ENCODE assay signal across 14 mouse cellular contexts in the genomic region with DNA sequence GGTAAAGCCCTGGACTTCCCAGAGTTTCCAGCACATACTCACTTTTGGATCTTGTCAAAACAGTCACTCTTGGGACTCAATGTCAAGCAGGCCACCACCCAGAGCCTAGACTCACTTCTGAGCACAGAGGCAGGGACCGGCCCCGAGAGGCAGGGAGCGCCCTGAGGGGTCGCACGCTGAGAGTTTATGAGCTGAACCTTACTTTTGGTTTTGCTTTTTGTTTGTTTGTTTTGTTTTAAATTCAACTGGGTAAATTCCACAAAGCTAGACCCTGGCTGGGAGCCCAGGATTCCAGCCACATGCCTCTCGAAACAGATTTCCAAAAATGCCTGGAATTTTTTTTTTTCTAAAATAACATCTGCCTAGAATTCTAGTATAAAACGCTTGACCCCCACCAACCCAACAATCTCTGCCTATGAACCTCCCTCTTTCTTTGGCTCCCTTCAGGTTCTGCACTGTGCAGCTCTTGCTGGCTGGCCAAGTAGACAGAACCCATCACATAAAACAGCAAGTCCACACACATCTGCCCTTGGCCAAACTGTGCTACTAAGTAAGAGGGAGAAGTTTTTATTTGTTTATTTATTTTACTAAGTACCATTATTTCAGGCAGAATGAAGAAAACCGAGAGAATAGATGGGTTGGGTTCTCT. TPM values are rescaled to one million over a fixed set of nuclear protein-coding genes. Genes with fewer than 3 reads are reported as not detected.
DNase-seq lines count a peak whose midpoint lies in the region; ATAC-seq and TF ChIP-seq lines count a peak whose summit lies in the region.
"Had no signal": no experiment of that assay in that cellular context is flagged by ENCODE, and none has a peak within 500 bp of the region (broad histone marks: within the 10 kb centered on the region; RNA-seq: fewer than 3 reads in every experiment).

No protein-coding gene starts in this region.

- H3K36me3 ChIP-seq in kidney, embryonic 16.5 days (ENCODE audit: insufficient read depth, low read length) = no peaks in the 10 kb centered on the region
- H3K36me3 ChIP-seq in intestine, postnatal 0 days (ENCODE audit: control insufficient read depth, insufficient read depth) = no peaks in the 10 kb centered on the region
- H3K36me3 ChIP-seq: forebrain, embryonic 12.5 days had no signal

- H3K9me3 ChIP-seq in kidney, embryonic 16.5 days (ENCODE audit: low read length) = no peaks in the 10 kb centered on the region; the same call in 1 of the 2 replicates
- H3K9me3 ChIP-seq in intestine, postnatal 0 days (ENCODE audit: control insufficient read depth) = no peaks in the 10 kb centered on the region
- H3K9me3 ChIP-seq: forebrain, embryonic 12.5 days had no signal

- H3K27me3 ChIP-seq in kidney, embryonic 16.5 days (ENCODE audit: insufficient read depth, low read length) = no peaks in the 10 kb centered on the region
- no peaks in the 10 kb centered on the region for H3K27me3 ChIP-seq in intestine, postnatal 0 days (replicated peaks; ENCODE audit: control insufficient read depth, insufficient read depth, low read length)
- H3K27me3 ChIP-seq: CH12.LX; forebrain, embryonic 12.5 days had no signal

- peak overlapping the region; percentile 47 for H3K27ac ChIP-seq in kidney, embryonic 16.5 days (ENCODE audit: low read length)
- H3K27ac ChIP-seq in intestine, postnatal 0 days (ENCODE audit: low read depth, low read length) = no peak overlapping the region
- H3K27ac ChIP-seq: forebrain, embryonic 12.5 days; hindbrain, embryonic 14.5 days had no signal

- no peak overlapping the region for H3K4me3 ChIP-seq in kidney, embryonic 16.5 days (ENCODE audit: low read length)
- H3K4me3 ChIP-seq in intestine, postnatal 0 days (ENCODE audit: low read depth, low read length) = no peak overlapping the region
- H3K4me3 ChIP-seq: forebrain, embryonic 12.5 days had no signal

- DNase-seq in heart, postnatal 4 days = peak; percentile 50
- no peak for DNase-seq in heart, postnatal 25 days (ENCODE audit: low spot score)
- peak; percentile 74 for DNase-seq in adipocyte (ENCODE audit: low spot score)
- peak; percentile 55 for DNase-seq in lung, postnatal 14 days
- no peak for DNase-seq in urinary bladder, postnatal 10 days (ENCODE audit: low spot score)
- DNase-seq: cerebellum, adult 18-20 months; right cerebral cortex, postnatal 4 days; thymus, postnatal 36 days had no signal

- TF ChIP-seq CTCF in intestine, postnatal 0 days (IDR thresholded peaks at IDR 0.05; ENCODE audit: low read depth) = no peak

- WGBS in kidney, embryonic 16.5 days = 48% methylated on average over 8 of the region's 8 CpGs
- WGBS in intestine, postnatal 0 days = 52% methylated on average over 8 of the region's 8 CpGs

- H3K4me2 ChIP-seq in kidney, embryonic 16.5 days (replicated peaks; ENCODE audit: low read depth, low read length) = no peak overlapping the region
- no peak overlapping the region for H3K4me2 ChIP-seq in intestine, postnatal 0 days (replicated peaks; ENCODE audit: low read depth)
- H3K4me2 ChIP-seq: forebrain, embryonic 12.5 days; heart, embryonic 11.5 days; hindbrain, embryonic 14.5 days had no signal

- ATAC-seq in kidney, embryonic 16.5 days (ENCODE audit: low FRiP score, low TSS enrichment) = peak; percentile 27; the same call in 1 of the 2 replicates
- ATAC-seq in intestine, postnatal 0 days = no peak

- intact Hi-C loops in heart, postnatal 25 days (cut with DNase I) = no loop called here

- H3K4me1 ChIP-seq in kidney, embryonic 16.5 days (ENCODE audit: insufficient read depth, low read length) = peaks cover 8% of the 10 kb centered on the region; the same call in 1 of the 2 replicates
- peaks cover 2% of the 10 kb centered on the region; the same call in 1 of the 2 replicates for H3K4me1 ChIP-seq in intestine, postnatal 0 days (replicated peaks; ENCODE audit: control insufficient read depth, insufficient read depth, low read length)
- H3K4me1 ChIP-seq: forebrain, embryonic 12.5 days had no signal

- no peak overlapping the region for H3K9ac ChIP-seq in kidney, embryonic 16.5 days (replicated peaks; ENCODE audit: low read length)
- no peak overlapping the region for H3K9ac ChIP-seq in intestine, postnatal 0 days (ENCODE audit: low read depth, low read length)
- H3K9ac ChIP-seq: forebrain, embryonic 12.5 days; hindbrain, embryonic 14.5 days had no signal

RNA-seq across cellular contexts. Expression of gene Vgll4, which starts 28.5 kb away (rescaled TPM):
- total RNA-seq in heart, postnatal 4 days (2021) = 10 to 100 TPM; 37.4 to 40.4 TPM
- total RNA-seq in heart, postnatal 25 days (2021) = 10 to 100 TPM; 24.3 to 24.9 TPM
- polyA plus RNA-seq in kidney, embryonic 16.5 days (2015; fragmentation: Nextera tagmentation; extraction: Ambion mirVana) = 114 and 123 TPM in 2 replicates
- 31.1 and 33.0 TPM in 2 replicates for polyA plus RNA-seq in intestine, postnatal 0 days (2015; fragmentation: Nextera tagmentation; extraction: Ambion mirVana)

Comparison
In these comparisons a context has a peak if more than half of its experiments do, and no peak if none do; other contexts are left out.
1. DNase-seq: peak in heart, postnatal 4 days (single experiment), adipocyte (single experiment) and lung, postnatal 14 days (single experiment); none in heart, postnatal 25 days (single experiment) and urinary bladder, postnatal 10 days (single experiment).